Mouse (Mus musculus): ENCODE measurements around the gene Crtc1. TPM values are rescaled to one million over a fixed set of nuclear protein-coding genes. Genes with fewer than 3 reads are reported as not detected.

The Crtc1 gene
- polyA plus RNA-seq, 1 experiment from 2014 or later, result 51.7 TPM

- Histone ChIP-seq H3K4me2 (ENCODE audit: low read length) (no peak overlapping the region), H3K36me3 (ENCODE audit: control insufficient read depth, insufficient read depth, low read length) (no peaks in the 10 kb centered on the region), H3K27ac (replicated peaks; ENCODE audit: low read depth, low read length) (no peak overlapping the region), H3K27me3 (ENCODE audit: control insufficient read depth, insufficient read depth, low read length) (no peaks in the 10 kb centered on the region), H3K4me3 (replicated peaks; ENCODE audit: low read depth, low read length) (no peak overlapping the region), H3K9me3 (ENCODE audit: control insufficient read depth, low read length) (no peaks in the 10 kb centered on the region), H3K4me1 (ENCODE audit: control insufficient read depth, insufficient read depth, low read length) (peaks cover 16% of the 10 kb centered on the region), H3K9ac (replicated peaks; ENCODE audit: low read length) (no peak overlapping the region)
- DNase-seq (no peak), ATAC-seq (ENCODE audit: low FRiP score, low TSS enrichment) (no peak)
- WGBS, result 82% methylated on average over 3 of the region's 3 CpGs
Measured at GRCm38 (mm10) chr8:70441565-70441964, 2.2 kb upstream of the Crtc1 start.

GRCm38 (mm10) chr8:70440246-70440645 lies 867 bp upstream of the Crtc1 start:
- peak overlapping the region; percentile 68 for H3K4me2 ChIP-seq (ENCODE audit: low read length)
- H3K27ac ChIP-seq (replicated peaks; ENCODE audit: low read depth, low read length), result no peak overlapping the region
- H3K9me3 ChIP-seq (ENCODE audit: control insufficient read depth, low read length), result no peaks in the 10 kb centered on the region
- H3K9ac ChIP-seq (replicated peaks; ENCODE audit: low read length), result no peak overlapping the region
- no peak for ATAC-seq (ENCODE audit: low FRiP score, low TSS enrichment)
- DNase-seq, result no peak
- peaks cover 16% of the 10 kb centered on the region for H3K4me1 ChIP-seq (ENCODE audit: control insufficient read depth, insufficient read depth, low read length)
- 52% methylated on average over 3 of the region's 3 CpGs for WGBS
- peak overlapping the region; percentile 68 for H3K4me3 ChIP-seq (replicated peaks; ENCODE audit: low read depth, low read length)
- H3K36me3 ChIP-seq (ENCODE audit: control insufficient read depth, insufficient read depth, low read length), result no peaks in the 10 kb centered on the region
- no peaks in the 10 kb centered on the region for H3K27me3 ChIP-seq (ENCODE audit: control insufficient read depth, insufficient read depth, low read length)

DNA sequence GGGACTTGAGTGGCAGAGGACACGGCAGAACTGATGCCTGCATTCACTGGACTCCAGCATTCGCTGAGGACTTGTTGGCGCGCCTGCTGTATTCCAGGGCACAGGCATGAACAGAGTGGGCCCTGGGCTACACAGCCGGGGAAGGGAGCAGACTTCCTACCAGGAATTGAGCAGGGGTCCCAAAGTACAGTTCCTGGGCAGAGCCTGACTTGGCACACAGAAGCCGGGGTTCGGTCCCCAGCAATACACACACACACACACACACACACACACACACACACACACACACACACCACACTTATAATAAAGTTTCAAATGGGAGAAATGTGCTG lies 435 bp upstream of the Crtc1 start:
- 3% methylated on average over 7 of the region's 7 CpGs for WGBS
- peak overlapping the region; percentile 68 for H3K4me2 ChIP-seq (ENCODE audit: low read length)
- H3K4me3 ChIP-seq (replicated peaks; ENCODE audit: low read depth, low read length), result peak overlapping the region; percentile 68
- H3K9ac ChIP-seq (replicated peaks; ENCODE audit: low read length), result peak overlapping the region; percentile 60; the same call in 1 of the 2 replicates
- H3K4me1 ChIP-seq (ENCODE audit: control insufficient read depth, insufficient read depth, low read length), result peaks cover 16% of the 10 kb centered on the region
- no peaks in the 10 kb centered on the region for H3K27me3 ChIP-seq (ENCODE audit: control insufficient read depth, insufficient read depth, low read length)
- DNase-seq, result no peak
- H3K27ac ChIP-seq (replicated peaks; ENCODE audit: low read depth, low read length), result peak overlapping the region; percentile 91
- no peaks in the 10 kb centered on the region for H3K9me3 ChIP-seq (ENCODE audit: control insufficient read depth, low read length)
- H3K36me3 ChIP-seq (ENCODE audit: control insufficient read depth, insufficient read depth, low read length), result no peaks in the 10 kb centered on the region
- no peak for ATAC-seq (ENCODE audit: low FRiP score, low TSS enrichment)

DNA sequence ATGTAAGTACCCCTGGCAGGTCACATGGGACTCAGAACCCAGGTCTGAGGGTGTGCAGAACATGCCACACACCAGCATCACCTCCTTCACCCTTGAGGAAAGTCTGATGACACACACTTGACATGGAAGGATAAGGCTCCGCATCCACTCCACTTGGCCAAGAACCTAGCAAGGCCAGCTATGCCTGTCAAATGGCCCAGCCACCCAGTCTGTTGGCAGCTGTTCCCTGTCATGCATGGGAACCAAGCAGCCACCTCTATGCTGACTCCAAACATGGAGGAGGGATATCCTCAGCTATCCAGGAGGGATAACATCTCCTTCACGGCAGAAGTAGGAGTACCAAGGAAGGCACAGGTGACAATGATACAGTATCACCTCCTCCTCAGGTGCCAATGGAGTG lies 956 bp downstream of the Crtc1 start:
- H3K4me3 ChIP-seq (replicated peaks; ENCODE audit: low read depth, low read length), result peak overlapping the region; percentile 68
- WGBS, result 88% methylated on average over 2 of the region's 2 CpGs
- H3K4me1 ChIP-seq (ENCODE audit: control insufficient read depth, insufficient read depth, low read length), result peaks cover 16% of the 10 kb centered on the region
- no peaks in the 10 kb centered on the region for H3K27me3 ChIP-seq (ENCODE audit: control insufficient read depth, insufficient read depth, low read length)
- no peaks in the 10 kb centered on the region for H3K36me3 ChIP-seq (ENCODE audit: control insufficient read depth, insufficient read depth, low read length)
- H3K4me2 ChIP-seq (ENCODE audit: low read length), result peak overlapping the region; percentile 68
- H3K27ac ChIP-seq (replicated peaks; ENCODE audit: low read depth, low read length), result no peak overlapping the region
- H3K9me3 ChIP-seq (ENCODE audit: control insufficient read depth, low read length), result no peaks in the 10 kb centered on the region
- ATAC-seq (ENCODE audit: low FRiP score, low TSS enrichment) (no peak), DNase-seq (no peak)
- H3K9ac ChIP-seq (replicated peaks; ENCODE audit: low read length), result peak overlapping the region; percentile 79; the same call in 1 of the 2 replicates

DNA sequence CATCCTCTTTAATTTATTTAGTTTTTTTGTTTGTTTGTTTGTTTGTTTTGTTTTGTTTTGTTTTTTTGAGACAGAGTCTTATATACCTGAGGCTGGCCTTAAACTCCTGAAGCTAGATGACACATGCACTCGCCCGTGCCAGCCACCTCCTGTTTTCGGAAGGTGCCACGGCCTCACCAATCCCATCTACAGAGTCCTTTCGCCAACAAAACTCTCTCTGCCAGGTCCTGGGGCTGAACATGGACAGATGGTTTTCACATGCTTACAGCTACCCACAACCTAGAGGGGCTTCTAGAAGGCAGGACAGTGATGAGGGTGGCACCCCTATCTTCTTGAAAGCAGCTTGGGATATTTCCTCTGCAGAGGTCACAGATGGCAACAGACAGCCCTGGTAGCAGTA lies 4.2 kb downstream of the Crtc1 start:
- Histone ChIP-seq H3K4me1 (ENCODE audit: control insufficient read depth, insufficient read depth, low read length) (peaks cover 15% of the 10 kb centered on the region), H3K27me3 (ENCODE audit: control insufficient read depth, insufficient read depth, low read length) (no peaks in the 10 kb centered on the region), H3K9ac (replicated peaks; ENCODE audit: low read length) (no peak overlapping the region), H3K27ac (replicated peaks; ENCODE audit: low read depth, low read length) (no peak overlapping the region), H3K4me2 (ENCODE audit: low read length) (no peak overlapping the region), H3K9me3 (ENCODE audit: control insufficient read depth, low read length) (no peaks in the 10 kb centered on the region), H3K36me3 (ENCODE audit: control insufficient read depth, insufficient read depth, low read length) (no peaks in the 10 kb centered on the region), H3K4me3 (replicated peaks; ENCODE audit: low read depth, low read length) (no peak overlapping the region)
- WGBS, result 91% methylated on average over 5 of the region's 5 CpGs
- DNase-seq (no peak), ATAC-seq (ENCODE audit: low FRiP score, low TSS enrichment) (no peak)

- H3K27me3 ChIP-seq (ENCODE audit: control insufficient read depth, insufficient read depth, low read length), result no peaks in the 10 kb centered on the region
Measured at GRCm38 (mm10) chr8:70432991-70433536, 6.3 kb downstream of the Crtc1 start.

DNA sequence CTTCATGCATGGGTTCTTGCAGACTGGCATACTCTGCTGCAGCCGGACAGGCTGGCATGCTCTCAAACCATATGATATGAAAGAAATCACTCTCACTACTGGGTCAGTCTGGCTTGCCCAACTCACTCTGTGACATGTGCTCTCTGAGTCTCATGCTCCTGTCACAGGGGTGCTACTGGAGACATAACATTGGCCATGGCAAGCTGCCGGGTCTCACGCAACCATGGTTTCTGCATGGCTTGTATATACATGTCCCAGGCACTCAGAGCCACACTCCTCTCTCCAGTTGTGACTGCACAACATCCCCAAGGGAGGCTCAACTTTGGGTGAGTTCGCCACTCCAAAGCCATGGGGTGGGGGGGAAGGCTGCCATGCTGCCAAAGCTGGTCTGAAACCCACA lies 8.2 kb downstream of the Crtc1 start:
- Histone ChIP-seq H3K4me2 (ENCODE audit: low read length) (no peak overlapping the region), H3K4me3 (replicated peaks; ENCODE audit: low read depth, low read length) (no peak overlapping the region), H3K9ac (replicated peaks; ENCODE audit: low read length) (no peak overlapping the region), H3K4me1 (ENCODE audit: control insufficient read depth, insufficient read depth, low read length) (no peaks in the 10 kb centered on the region), H3K9me3 (ENCODE audit: control insufficient read depth, low read length) (no peaks in the 10 kb centered on the region), H3K36me3 (ENCODE audit: control insufficient read depth, insufficient read depth, low read length) (no peaks in the 10 kb centered on the region), H3K27ac (replicated peaks; ENCODE audit: low read depth, low read length) (no peak overlapping the region), H3K27me3 (ENCODE audit: control insufficient read depth, insufficient read depth, low read length) (no peaks in the 10 kb centered on the region)
- WGBS, result 97% methylated on average over 4 of the region's 4 CpGs
- ATAC-seq (ENCODE audit: low FRiP score, low TSS enrichment), result no peak
- no peak for DNase-seq

More at GRCm38 (mm10) chr8:70432991-70433536, 6.3 kb downstream of the Crtc1 start:
- Histone ChIP-seq H3K9me3 (ENCODE audit: control insufficient read depth, low read length) (no peaks in the 10 kb centered on the region), H3K4me2 (ENCODE audit: low read length) (no peak overlapping the region), H3K4me1 (ENCODE audit: control insufficient read depth, insufficient read depth, low read length) (peaks cover 2% of the 10 kb centered on the region), H3K27ac (replicated peaks; ENCODE audit: low read depth, low read length) (no peak overlapping the region), H3K36me3 (ENCODE audit: control insufficient read depth, insufficient read depth, low read length) (no peaks in the 10 kb centered on the region), H3K9ac (replicated peaks; ENCODE audit: low read length) (no peak overlapping the region), H3K4me3 (replicated peaks; ENCODE audit: low read depth, low read length) (no peak overlapping the region)
- DNase-seq (no peak), ATAC-seq (ENCODE audit: low FRiP score, low TSS enrichment) (no peak)
- 42% methylated on average over 4 of the region's 4 CpGs for WGBS

GRCm38 (mm10) chr8:70426300-70426907 lies 13.0 kb downstream of the Crtc1 start:
- DNase-seq (no peak), ATAC-seq (ENCODE audit: low FRiP score, low TSS enrichment) (no peak)
- Histone ChIP-seq H3K9ac (replicated peaks; ENCODE audit: low read length) (no peak overlapping the region), H3K27me3 (ENCODE audit: control insufficient read depth, insufficient read depth, low read length) (no peaks in the 10 kb centered on the region), H3K36me3 (ENCODE audit: control insufficient read depth, insufficient read depth, low read length) (no peaks in the 10 kb centered on the region), H3K9me3 (ENCODE audit: control insufficient read depth, low read length) (no peaks in the 10 kb centered on the region), H3K4me3 (replicated peaks; ENCODE audit: low read depth, low read length) (no peak overlapping the region), H3K27ac (replicated peaks; ENCODE audit: low read depth, low read length) (no peak overlapping the region), H3K4me1 (ENCODE audit: control insufficient read depth, insufficient read depth, low read length) (no peaks in the 10 kb centered on the region), H3K4me2 (ENCODE audit: low read length) (no peak overlapping the region)
- WGBS, result 87% methylated on average over 2 of the region's 2 CpGs

DNA sequence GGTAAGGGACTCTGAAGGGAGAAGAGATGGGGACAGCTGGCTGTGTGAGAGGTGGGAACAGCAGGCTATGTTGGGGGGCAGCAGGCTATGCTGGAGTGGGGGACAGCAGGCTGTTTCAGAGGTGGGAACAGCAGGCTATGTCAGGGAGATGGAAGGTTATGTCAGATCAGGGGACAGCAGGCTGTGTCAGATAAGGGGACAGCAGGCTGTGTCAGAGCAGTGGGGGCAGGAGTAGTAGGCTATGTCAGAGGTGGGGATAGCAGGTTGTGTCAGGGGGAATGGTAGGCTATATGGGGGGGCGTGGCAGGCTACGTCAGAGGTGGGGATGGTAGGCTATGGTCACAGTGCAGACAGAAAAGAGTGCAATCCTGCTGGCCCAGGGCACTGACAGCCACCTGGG lies 16.7 kb downstream of the Crtc1 start:
- DNase-seq (no peak), ATAC-seq (ENCODE audit: low FRiP score, low TSS enrichment) (no peak)
- Histone ChIP-seq H3K36me3 (ENCODE audit: control insufficient read depth, insufficient read depth, low read length) (no peaks in the 10 kb centered on the region), H3K9me3 (ENCODE audit: control insufficient read depth, low read length) (no peaks in the 10 kb centered on the region), H3K4me1 (ENCODE audit: control insufficient read depth, insufficient read depth, low read length) (no peaks in the 10 kb centered on the region), H3K27me3 (ENCODE audit: control insufficient read depth, insufficient read depth, low read length) (no peaks in the 10 kb centered on the region), H3K27ac (replicated peaks; ENCODE audit: low read depth, low read length) (no peak overlapping the region), H3K4me2 (ENCODE audit: low read length) (no peak overlapping the region), H3K4me3 (replicated peaks; ENCODE audit: low read depth, low read length) (no peak overlapping the region), H3K9ac (replicated peaks; ENCODE audit: low read length) (no peak overlapping the region)
- WGBS, result 88% methylated on average over 2 of the region's 2 CpGs

Data from midbrain, embryonic 14.5 days (tissue).